ENCODE assay signal across 19 mouse cellular contexts in the genomic region with DNA sequence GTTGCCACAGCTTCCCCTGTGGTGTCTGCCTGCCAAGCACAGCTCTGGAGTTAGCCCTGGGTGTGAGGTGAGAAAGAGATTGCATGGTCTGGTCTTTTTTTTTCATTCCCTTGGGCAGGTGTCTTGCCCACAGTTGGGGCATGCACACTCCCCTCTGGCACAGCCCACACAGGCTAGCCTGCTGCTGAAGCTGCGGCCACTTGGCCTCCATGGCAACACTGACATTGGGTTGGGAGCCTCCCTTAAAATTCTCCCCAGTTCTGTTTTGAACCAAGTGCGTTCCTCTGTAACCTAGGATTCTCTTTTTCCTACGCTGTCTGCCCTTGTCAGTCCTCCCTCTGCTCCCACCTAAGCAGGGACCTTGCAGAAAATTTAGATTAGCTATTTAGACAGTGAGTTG.
DNase-seq lines count a peak whose midpoint lies in the region; ATAC-seq lines count a peak whose summit lies in the region.
"Had no signal": no experiment of that assay in that cellular context is flagged by ENCODE, and none has a peak within 500 bp of the region (broad histone marks: within the 10 kb centered on the region; RNA-seq: fewer than 3 reads in every experiment).

No protein-coding gene starts in this region.

- ATAC-seq in kidney, embryonic 16.5 days (ENCODE audit: low FRiP score, low TSS enrichment) = 0 out of 2 replicates have a peak, but pooled peaks have one; percentile 27
- ATAC-seq in forebrain, embryonic 13.5 days = peak; percentile 44; the same call in 1 of the 2 replicates
- peak; percentile 64 for ATAC-seq in midbrain, embryonic 11.5 days (ENCODE audit: low FRiP score)
- ATAC-seq: activated CD4-positive, CD25-positive, alpha-beta regulatory T cell, adult 4 months had no signal

- no peaks in the 10 kb centered on the region for H3K4me1 ChIP-seq in kidney, embryonic 16.5 days (ENCODE audit: insufficient read depth, low read length)
- H3K4me1 ChIP-seq in forebrain, embryonic 13.5 days = peaks cover 14% of the 10 kb centered on the region
- H3K4me1 ChIP-seq in midbrain, embryonic 11.5 days (ENCODE audit: control insufficient read depth, insufficient read depth, low read length) = peaks cover 22% of the 10 kb centered on the region

- H3K4me3 ChIP-seq in kidney, embryonic 16.5 days (ENCODE audit: low read length) = no peak overlapping the region
- H3K4me3 ChIP-seq in forebrain, embryonic 13.5 days = no peak overlapping the region
- H3K4me3 ChIP-seq in midbrain, embryonic 11.5 days (ENCODE audit: low read depth, low read length) = no peak overlapping the region
- H3K4me3 ChIP-seq: gastrocnemius, adult 2 months; heart, embryonic 10.5 days had no signal

- H3K4me2 ChIP-seq in kidney, embryonic 16.5 days (replicated peaks; ENCODE audit: low read depth, low read length) = no peak overlapping the region
- no peak overlapping the region for H3K4me2 ChIP-seq in forebrain, embryonic 13.5 days
- no peak overlapping the region for H3K4me2 ChIP-seq in midbrain, embryonic 11.5 days
- H3K4me2 ChIP-seq: liver, embryonic 11.5 days had no signal

- H3K27ac ChIP-seq in kidney, embryonic 16.5 days (ENCODE audit: low read length) = no peak overlapping the region
- no peak overlapping the region for H3K27ac ChIP-seq in forebrain, embryonic 13.5 days
- no peak overlapping the region for H3K27ac ChIP-seq in midbrain, embryonic 11.5 days (ENCODE audit: low read depth, low read length)
- H3K27ac ChIP-seq: gastrocnemius, adult 2 months; heart, embryonic 10.5 days had no signal

- H3K9me3 ChIP-seq in kidney, embryonic 16.5 days (ENCODE audit: low read length) = no peaks in the 10 kb centered on the region
- H3K9me3 ChIP-seq in forebrain, embryonic 13.5 days (replicated peaks) = no peaks in the 10 kb centered on the region
- H3K9me3 ChIP-seq in midbrain, embryonic 11.5 days (ENCODE audit: control insufficient read depth, low read length) = no peaks in the 10 kb centered on the region
- H3K9me3 ChIP-seq: heart, embryonic 10.5 days had no signal

- no peak for DNase-seq in kidney, postnatal 14 days
- DNase-seq in R1 (ENCODE audit: low read depth, low spot score) = peak; percentile 12
- no peak for DNase-seq in midbrain, embryonic 11.5 days (ENCODE audit: low spot score, missing footprints)
- DNase-seq in adipocyte (ENCODE audit: low spot score) = no peak
- DNase-seq in cerebellum, adult 18-20 months = no peak
- DNase-seq in Muller cell, postnatal 12 days (ENCODE audit: inconsistent ontology term) = no peak
- DNase-seq: cerebellum, adult 2 months; gastrocnemius, adult 2 months; heart, postnatal 10 days; kidney, adult 2 months; kidney, postnatal 25 days; lung, adult 2 months; right cerebral cortex, postnatal 25 days; thymus, postnatal 4 days had no signal

- no peaks in the 10 kb centered on the region for H3K36me3 ChIP-seq in kidney, embryonic 16.5 days (ENCODE audit: insufficient read depth, low read length)
- peaks cover 18% of the 10 kb centered on the region for H3K36me3 ChIP-seq in forebrain, embryonic 13.5 days (ENCODE audit: poor library complexity, severe bottlenecking)
- no peaks in the 10 kb centered on the region for H3K36me3 ChIP-seq in midbrain, embryonic 11.5 days (ENCODE audit: control insufficient read depth, insufficient read depth, low read length)

- WGBS in kidney, embryonic 16.5 days = 46% methylated on average over 3 of the region's 3 CpGs
- 19% methylated on average over 3 of the region's 3 CpGs for WGBS in forebrain, embryonic 13.5 days
- WGBS in midbrain, embryonic 11.5 days = 33% methylated on average over 3 of the region's 3 CpGs

- H3K27me3 ChIP-seq in kidney, embryonic 16.5 days (ENCODE audit: insufficient read depth, low read length) = no peaks in the 10 kb centered on the region
- no peaks in the 10 kb centered on the region for H3K27me3 ChIP-seq in forebrain, embryonic 13.5 days
- H3K27me3 ChIP-seq in midbrain, embryonic 11.5 days (ENCODE audit: control insufficient read depth, insufficient read depth, low read length) = no peaks in the 10 kb centered on the region

- no peak overlapping the region for H3K9ac ChIP-seq in kidney, embryonic 16.5 days (replicated peaks; ENCODE audit: low read length)
- no peak overlapping the region for H3K9ac ChIP-seq in forebrain, embryonic 13.5 days
- no peak overlapping the region for H3K9ac ChIP-seq in midbrain, embryonic 11.5 days (ENCODE audit: low read length)
